Mouse (Mus musculus) spleen, postnatal 14 days (tissue): Measurements from ENCODE around the gene Nr6a1.
A peak's percentile ranks its signal among the peaks of the same experiment; 100 is the strongest.

ENCODE experiments used
- DNase-seq, 2 experiments: peaks; one replicate each; pipeline ENCODE4 v3.0.0; 2021 to 2022; ENCODE audit warnings: low spot score in 2 of 2

The Nr6a1 gene

DNA sequence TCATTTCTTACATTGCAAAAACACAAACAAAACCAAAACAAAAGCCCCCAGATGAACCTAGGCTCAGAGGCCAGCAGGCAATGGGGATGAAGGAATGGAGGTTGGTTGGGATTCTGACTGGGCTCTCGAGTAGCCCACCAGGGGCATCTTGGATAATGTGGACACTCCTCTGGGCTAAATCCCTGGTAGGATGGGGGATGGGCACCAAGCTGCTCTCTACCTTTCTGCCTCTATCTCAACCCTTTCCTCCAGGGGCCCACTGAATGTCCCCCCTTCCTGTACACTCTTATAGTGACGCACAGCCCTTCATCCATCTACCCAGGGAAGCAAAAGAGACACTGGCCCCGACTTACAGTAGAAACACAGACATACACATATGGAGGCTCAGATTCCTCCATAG, 213.9 kb downstream of the Nr6a1 start:
- DNase-seq: no peak

DNA sequence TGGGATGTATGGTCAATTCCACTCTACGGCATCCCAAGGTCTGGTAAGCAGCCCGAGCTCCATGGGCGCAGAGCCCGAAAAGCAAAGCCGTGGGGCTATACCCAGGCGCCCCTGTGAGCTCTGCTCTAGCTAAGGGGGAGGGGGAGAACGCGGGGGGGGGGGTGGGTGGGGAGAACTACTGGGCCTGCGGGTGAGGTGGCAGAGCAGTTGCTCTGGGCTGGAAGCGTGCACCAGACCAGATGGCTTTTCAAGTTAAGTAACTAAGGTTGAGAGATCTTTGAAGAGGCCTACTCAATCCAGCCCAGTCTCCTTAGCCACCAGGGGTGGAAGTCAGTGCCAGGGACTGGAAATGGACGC, 214.7 kb downstream of the Nr6a1 start:
- DNase-seq: no peak

DNA sequence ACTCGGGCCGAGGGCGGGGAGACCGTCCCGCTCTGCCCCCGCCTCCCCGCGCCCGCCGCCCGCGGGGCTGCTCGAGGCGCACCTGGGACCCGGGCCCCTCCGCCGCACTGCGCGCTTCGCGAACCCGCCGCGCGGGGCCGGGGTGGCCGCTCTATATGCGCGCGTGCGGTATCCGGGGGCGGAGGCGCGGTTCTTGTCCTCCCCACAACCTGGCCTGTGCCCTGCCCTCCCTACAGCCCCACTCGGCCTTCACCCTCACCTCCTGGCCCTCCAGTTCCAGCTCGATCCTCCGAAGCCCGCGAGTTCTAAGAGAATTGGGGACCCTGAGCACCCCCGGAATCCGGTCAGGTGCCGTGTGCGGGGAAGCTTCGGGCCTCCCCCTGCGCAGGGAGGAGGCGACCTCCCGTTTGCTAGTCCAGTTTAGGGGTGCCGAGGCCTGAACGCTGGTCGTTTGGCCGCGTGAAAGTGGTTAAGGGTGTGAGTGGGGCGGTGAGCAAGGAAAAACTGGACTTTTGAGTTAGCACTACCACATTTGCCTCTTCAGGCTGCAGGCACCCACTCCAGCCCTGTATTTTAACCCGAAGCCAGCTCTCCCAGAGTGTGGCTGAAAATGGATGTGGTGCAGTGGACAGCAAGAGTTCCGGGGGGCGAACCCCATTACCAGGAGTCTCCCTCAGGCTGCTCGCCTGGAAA, 215.3 kb downstream of the Nr6a1 start:
- no peak for DNase-seq

DNA sequence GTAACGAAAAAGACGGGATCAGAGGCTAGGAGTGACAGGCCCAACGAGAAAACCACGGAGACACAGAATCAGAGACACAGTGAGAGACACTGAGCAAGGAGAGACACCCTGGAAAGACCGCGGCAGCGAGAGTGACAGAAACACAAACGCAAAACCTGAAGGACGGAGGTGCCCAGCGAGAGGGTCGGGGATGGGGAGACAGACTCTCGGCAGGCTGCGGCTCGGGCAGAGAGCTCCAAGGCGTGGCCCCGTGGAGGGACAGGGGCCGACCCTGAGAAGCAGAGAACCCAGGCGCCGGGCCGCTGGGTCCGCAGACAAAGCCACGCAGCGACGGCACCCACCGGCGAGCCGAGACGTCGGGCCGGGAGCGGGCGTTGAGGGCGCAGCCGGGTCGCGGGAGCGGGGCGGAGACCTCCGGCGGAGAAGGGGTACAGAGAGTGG, 216.0 kb downstream of the Nr6a1 start:
- DNase-seq: no peak

DNA sequence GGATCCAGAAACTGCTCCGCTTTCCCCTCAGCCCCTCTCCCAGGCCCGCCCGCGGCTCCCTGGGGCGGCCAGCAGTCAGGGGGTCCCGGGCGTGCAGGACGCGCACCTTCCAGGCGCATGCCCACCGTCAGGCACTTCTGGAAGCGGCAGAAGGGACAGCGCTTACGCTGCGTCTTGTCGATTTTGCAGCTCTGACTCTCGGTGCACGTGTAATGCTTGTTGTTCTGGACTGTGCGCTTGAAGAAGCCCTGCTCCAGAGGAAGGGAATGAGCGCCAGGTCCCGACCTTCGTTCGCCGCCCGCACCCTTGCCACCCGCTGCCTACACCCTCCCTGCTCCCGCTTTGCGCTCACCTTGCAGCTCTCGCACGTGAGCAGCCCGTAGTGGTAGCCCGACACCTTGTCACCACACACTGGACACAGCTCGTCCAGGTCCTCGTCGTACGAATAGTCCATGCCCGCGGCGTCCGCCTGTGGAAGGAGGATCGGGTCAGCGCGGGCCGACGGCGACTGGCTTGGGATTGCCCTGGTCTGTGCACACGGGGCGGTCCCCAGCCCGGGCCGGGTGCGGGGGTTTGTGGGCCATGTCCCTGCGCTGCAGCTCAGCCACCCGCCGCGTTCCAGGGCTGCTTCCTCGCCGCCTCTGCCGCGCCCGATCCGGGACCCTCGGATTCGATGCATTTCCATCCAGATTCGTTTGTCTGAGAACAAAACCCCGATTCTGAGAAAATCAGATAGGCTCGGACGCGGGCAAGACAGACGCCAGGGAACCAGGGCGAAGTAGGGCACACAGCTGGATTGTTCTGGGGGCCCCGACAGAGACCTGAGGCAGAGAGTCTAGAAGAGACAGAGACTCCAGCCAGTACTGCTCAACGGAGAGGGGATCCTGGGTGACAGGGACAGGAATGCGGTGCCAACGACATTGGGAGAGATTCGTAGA, 216.9 kb downstream of the Nr6a1 start:
- DNase-seq: no peak

DNA sequence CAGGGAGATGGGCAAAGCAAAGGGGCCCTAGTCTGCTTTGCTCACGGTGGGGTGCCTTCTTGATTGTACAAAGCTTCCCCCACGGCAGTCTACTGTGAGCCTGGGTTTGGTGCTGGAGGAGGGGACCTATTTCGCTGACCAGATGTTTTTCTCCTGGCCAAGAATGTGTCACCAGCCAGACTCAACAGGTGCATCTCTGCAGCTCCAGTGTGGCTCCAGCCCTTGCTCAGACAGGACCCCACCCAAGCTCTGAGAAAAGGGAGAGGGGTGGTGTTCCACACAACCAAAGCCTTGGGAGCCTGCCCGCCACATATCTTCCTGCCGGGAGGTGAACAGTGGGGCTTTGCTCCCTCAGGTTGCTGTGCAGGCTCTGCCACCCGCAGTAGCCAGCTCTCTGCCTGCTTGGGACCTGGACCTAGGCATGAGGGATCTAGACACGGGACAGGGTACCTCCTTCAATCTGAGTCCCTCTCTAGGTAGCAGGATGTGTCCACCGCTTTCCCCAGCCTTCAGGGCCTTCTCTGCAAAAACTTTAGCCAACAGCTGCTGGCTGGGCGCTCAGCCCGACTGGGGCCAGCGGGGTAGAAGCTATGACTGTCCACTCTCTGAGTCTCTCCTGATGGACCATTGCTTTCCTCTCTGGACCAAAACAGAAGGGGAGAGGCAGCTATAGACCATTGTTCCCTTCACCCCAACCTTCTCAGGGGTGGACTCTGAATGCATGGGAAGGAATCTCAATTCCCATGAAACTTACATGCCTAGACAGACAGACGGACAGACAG, 218.4 kb downstream of the Nr6a1 start:
- DNase-seq: no peak

DNA sequence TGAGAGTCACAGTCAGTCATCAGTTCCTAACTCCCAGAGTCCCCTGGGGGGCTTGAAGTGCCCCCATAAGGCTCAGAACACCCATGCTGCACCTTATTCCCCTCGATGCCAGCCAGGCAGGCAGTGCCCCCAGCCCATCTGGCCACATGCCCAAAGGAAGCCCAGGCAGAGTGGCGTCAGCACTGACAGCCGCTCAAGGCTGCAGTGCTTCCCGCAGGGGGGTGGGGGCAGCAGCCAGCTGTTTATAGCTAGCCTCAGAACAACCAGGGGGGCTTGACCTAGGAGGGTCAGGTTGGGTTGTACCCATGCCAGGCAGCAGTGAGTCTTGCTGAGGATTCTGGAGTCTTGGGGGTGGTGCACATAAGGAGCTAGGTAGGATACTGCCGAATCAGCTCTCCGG, 220.8 kb downstream of the Nr6a1 start:
- no peak for DNase-seq

DNA sequence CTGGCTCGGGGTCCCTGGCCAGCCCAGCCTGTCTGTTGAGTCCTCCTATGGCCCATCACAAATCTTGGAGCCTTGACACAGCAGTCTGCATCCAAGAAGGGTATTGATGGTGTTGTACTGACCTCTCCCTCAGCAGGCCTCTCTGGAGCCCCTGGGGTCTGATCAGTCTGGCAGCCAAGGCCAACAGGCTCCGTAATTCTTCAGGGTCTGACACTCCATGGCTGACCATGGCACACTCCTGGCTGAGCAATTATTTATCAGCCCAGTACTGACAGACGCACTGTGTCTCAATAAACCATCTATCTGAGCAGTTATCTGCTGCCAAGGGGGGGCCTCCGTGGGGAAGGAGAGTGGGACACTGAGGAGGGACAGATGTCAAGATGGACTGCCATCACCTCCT, 222.5 kb downstream of the Nr6a1 start:
- DNase-seq: no peak

DNA sequence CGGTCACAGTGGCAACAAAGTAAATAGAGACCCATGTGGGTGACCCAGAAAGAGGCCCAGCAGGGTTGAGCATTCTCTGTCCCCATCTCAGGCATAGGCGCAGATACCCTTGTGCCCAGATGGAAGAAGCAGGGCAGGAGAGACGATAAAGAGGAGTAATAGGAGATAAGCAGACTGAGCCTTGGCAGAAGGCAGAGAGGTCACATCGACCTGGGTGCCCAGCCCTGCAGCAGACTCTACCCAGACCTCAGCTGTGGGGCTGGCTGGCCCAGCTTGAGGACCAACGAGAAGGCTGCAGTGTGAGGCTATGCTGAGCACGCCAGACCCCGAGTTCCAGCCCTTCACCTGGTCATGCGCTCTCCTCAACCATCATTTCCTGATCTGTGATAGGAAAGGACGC, 223.2 kb downstream of the Nr6a1 start:
- DNase-seq: no peak

DNA sequence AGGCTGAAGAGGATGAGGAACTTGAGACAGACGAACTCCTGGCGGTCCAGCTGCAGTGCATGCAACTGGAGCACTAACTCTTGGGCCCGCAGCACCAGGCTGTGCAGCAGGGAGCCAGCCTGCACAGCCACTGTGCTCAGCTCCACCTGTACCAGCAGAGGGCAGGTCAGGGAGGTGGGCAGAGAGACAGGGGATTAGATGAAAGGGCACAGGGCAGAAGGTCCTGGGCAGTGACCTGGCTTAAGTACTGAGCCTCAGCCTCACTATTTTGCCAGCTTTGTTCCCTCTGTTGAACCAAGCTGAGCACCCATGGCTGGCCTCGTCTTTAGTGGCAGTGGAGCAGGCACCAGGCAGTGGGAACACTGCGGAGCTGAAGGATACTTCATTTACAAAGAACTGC, 227.3 kb downstream of the Nr6a1 start:
- DNase-seq: no peak

DNA sequence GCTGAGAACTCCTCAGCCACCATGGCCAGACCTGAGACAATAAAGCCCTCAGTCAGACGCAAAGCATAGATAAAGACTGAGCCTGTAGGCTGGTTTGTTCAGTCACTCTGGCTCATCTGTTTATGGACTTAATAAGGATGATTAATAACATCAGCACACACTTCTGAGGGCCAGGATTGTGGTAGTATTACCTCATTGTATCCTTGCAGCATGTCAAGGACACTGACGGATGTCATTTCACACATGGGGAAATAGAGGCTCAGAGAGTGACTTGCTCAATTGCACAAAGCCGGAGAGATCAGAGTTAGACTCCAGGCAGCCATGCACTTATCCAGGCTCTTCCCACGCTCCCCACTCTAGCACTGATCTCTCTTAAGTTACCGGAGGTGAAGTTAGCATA, 228.9 kb downstream of the Nr6a1 start:
- DNase-seq: no peak

DNA sequence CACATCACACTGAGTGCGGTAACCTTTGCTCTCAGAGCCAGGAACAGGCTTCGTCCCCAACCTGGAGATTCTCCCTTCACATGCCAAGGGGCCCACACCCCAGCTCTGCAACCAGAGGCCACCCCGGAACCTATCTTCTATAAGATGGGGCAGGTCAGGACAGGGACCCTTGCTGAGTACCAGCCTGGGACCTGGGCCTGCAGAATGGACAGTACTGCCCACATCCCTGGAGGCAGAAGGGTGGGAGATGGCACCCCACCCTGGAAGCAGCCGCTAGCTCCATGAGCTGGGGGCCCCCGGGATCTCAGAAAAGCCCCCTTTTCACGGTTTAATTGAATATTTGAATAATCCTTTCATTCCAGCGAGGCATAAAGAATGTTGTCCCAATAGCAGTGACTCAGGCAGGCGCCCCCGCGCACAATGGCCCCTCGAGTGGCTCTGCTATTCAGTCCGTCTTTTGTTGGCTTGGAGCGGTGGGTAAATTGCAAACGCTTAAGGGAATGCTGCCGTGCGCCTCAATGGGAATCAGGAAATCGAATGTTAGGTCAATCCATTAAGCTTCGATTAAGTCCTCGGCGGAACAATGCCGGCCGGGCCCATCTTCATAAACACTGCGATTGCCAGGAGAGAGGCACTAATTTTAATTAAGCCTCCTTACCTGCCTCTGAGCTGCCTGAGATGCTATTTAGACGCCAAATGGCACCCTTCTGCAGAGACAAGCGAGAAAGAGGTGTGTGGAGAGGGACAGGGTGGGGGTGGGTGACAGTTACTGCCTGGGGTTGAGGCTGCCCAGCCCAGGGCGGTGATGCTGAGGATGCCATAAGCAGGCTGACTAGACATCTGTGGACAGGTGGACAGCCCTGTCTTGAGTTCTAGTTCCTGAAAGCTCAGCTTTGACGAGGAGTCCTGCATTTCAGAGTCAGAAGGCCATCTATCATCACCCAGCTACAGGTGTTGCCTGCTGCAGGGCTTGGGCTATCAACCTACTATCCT, 230.1 kb downstream of the Nr6a1 start:
- DNase-seq: no peak

DNA sequence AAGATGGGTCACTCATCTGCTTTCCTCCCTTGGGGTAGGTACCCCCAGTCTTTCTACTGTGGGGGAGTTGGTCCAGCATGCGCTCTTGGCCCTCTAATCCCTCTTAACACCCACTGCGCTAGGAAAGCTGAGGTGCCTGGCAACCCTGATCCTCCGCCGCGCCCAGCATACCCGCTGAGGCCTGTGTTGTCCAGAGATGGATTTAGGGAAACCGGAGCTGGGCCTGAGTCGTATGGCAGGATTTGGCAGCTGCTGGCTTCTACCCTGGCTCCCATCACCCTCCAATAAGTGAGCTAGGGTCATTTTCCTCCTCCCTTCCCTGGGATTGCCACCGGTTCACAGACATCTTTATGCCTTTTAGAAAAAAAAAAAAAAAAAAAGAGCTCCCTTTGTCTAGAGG, 231.7 kb downstream of the Nr6a1 start:
- DNase-seq: no peak

DNA sequence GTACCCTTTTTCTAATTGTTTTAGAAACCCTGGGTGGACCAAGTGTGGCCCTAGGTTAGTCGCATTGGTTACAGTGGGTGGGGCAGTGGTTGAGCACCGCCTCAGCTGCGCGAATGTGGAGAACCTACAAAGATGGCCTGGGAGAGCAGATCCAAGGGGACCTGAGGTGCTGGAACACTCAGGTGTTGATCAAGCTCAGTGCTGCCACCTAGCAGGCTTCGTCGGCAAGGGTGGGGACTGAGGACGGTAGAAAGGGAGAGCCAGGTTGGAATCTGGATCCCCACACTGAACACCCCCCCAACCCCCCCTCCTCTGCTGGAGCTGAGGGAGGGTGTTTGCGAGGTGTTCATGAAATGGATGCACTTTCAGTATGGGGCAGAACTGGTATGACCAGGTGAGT, 235.9 kb downstream of the Nr6a1 start:
- DNase-seq: peak in 1 of 2 experiments; percentile 12

DNA sequence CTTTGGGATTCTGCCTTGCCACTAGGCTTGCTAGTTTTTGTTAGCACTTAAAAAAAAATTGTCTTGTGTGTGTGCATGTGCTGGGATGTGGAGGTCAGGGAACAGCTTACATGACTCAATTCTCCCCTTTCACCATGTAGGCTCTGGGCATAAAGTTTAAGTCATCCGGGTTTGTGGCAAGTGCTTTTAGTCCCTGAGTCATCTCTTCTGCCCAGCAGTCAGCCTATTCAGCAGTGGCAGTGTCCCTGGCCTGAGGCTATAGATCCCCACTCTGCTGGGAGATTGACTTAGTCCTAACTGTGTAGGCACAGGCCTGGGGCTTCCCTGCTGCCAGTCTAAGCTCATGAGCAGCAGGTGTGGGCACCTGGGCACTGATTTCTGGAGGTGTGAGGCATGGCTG, 237.6 kb downstream of the Nr6a1 start:
- no peak for DNase-seq

DNA sequence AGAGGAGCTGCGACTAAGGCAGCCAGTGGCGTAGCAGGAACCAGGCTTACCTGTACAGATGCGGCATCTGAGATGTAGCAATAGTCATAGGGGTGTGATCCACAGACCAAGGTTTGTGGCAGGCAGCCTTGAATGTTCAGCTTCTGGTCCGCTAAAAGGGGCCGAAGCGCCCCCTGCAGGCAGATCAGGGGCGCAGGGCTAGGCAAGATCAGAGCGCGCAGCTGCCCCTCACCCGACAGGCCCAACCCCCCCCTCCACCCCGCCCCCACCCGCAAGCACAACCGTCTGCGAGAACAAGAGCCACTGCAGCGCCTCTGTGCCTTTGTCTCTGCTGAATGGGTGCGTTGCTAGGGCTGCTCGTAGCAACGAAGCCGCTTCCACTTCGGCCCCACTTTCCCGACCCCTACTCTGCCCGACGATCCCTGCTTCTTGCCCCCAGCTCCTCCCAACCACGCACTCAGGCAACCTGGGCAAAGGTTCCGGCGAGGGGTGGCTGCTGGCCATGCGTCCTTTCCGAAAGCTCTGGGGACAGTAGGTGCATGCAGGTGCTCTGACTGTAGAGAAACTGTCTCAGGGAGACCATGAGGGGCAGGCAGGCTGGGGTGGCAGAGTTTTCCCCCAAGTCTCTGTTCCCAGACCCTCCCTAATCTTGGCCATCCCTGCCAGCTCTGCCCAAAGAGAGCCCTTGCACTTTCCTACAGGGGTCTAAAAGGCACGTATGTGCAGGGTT, 238.5 kb downstream of the Nr6a1 start:
- DNase-seq: no peak

DNA sequence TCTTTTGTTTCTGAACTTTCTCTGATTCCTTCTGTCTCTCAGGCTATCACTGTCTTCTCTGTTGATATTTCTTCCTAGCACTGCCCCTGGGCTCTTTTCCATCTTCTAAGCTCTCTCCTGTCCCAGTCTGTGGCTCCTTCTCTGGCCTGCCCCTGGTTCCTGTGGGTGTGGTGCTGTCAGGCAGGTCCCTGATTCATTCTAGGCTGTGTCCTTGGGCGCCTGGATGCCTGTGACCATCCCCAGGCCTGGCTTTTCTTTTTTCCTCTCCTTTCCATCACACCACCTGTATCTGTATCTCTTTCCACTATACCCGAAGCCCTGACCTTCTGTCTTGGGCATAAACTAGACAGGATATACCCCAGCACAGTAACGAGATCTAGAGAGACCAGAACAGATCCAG, 241.7 kb downstream of the Nr6a1 start:
- no peak for DNase-seq

DNA sequence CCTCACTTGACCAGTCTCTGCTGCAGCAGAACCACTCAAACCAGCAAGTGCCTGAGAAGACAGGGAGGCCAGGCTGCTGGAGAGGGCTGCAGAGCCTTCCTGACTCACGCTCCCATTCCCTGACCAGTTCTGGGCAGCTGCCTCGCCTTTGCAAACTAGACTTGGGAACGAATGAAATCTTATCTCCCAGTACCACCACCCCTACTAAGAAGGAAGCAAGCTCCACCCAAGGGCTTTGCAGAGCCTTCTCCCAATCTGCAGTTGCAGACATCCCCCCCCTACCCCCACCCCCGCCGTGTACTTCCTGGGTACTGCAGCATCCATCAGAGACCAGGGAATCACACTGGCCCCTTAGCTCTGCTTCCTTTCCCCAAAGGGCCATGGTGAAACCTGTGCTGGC, 244.4 kb downstream of the Nr6a1 start:
- no peak for DNase-seq

DNA sequence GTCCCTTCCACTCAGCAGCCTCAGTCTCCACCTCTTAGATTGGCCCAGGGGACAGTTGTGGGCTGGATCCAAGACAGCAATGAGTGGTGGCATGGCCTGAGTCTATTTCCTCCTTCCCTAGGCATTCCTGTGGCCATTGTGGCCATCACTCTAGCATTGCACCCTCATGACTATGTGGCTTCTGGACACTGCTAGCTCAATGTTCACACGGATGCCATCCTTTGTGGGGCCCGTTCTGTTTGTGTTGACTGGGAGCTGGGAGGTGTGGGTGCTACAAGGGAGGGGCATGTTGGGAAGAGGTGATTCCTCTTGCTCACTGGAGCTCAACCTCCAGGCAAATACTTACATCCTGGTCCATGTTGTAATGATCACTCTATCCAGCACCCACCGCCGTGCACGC, 245.3 kb downstream of the Nr6a1 start:
- DNase-seq: no peak

DNA sequence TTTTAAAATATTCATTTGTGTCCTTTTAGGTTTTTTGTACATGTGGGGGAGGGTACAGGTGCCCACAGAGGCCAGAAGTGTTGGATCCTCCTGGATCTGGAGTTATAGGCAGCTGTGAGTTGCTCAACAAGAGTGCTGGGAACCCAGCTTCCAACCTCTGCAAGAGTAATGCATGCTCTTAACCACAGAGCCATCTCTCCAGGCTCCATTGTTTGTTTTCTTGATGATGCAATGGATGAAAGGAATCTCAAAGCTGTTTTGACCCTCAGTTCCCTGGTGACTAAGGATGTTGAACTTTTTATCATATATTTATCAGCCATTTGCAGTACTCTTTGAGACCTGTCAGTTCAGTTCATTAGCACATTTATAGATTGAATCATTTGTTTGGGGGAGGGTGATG, 248.5 kb downstream of the Nr6a1 start:
- DNase-seq: no peak
